Mouse (Mus musculus) neural tube, embryonic 13.5 days (tissue): ENCODE measurements around the gene Olfr1135. TPM values are rescaled to one million over a fixed set of nuclear protein-coding genes. Genes with fewer than 3 reads are reported as not detected.

ENCODE experiments used
- ATAC-seq: fragments of 200-750 bp; cut with Nextera tagmentation; 2 replicates; pipeline ENCODE4 v1.8.0; 2017; ENCODE audit warnings: low read depth, mild to moderate bottlenecking, moderate TSS enrichment, moderate library complexity
- H3K27ac ChIP-seq: fragments of 300-500 bp; sonication (generic); replicated peaks from 2 replicates; pipeline ENCODE4 v1.5.1; 2015; ENCODE audit warnings: moderate library complexity, mild to moderate bottlenecking, inconsistent platforms
- H3K27me3 ChIP-seq: fragments of 300-500 bp; sonication (generic); 2 replicates; pipeline ENCODE4 v1.6.1; 2015; ENCODE audit warnings: mild to moderate bottlenecking, inconsistent platforms
- H3K36me3 ChIP-seq: fragments of 300-500 bp; sonication (generic); 2 replicates; pipeline ENCODE4 v1.6.1; 2015; ENCODE audit warnings: mild to moderate bottlenecking, inconsistent platforms
- H3K4me1 ChIP-seq: fragments of 300-500 bp; sonication (generic); replicated peaks from 2 replicates; pipeline ENCODE4 v1.6.1; 2015; ENCODE audit warnings: inconsistent platforms
- H3K4me2 ChIP-seq: fragments of 300-500 bp; sonication (generic); 2 replicates; pipeline ENCODE4 v1.6.1; 2015; ENCODE audit warnings: inconsistent platforms, mild to moderate bottlenecking, moderate library complexity
- H3K4me3 ChIP-seq: fragments of 300-500 bp; sonication (generic); 2 replicates; pipeline ENCODE4 v1.5.1; 2015; ENCODE audit warnings: mild to moderate bottlenecking, inconsistent platforms
- H3K9ac ChIP-seq: fragments of 300-500 bp; sonication (generic); 2 replicates; pipeline ENCODE4 v1.6.1; 2015; ENCODE audit warnings: moderate library complexity, mild to moderate bottlenecking, inconsistent platforms
- H3K9me3 ChIP-seq: fragments of 300-500 bp; sonication (generic); 2 replicates; pipeline ENCODE4 v1.6.1; 2016; ENCODE audit warnings: inconsistent platforms
- WGBS: fragments of 180-500 bp; shearing (Covaris S2); methylation state at CpG from one replicate; pipeline ENCODE4 v1.1.7; 2015; 5-methylcytosine and 5-hydroxymethylcytosine counted together
- polyA plus RNA-seq: library from polyadenylated mRNA; unstranded; fragments of >200 nt; fragmentation: Nextera tagmentation; extraction: Ambion mirVana; gene quantifications from 2 replicates; pipeline ENCODE4 v1.2.1, GENCODE M21; 2015

The Olfr1135 gene
- polyA plus RNA-seq, result not detected in 2 replicates

GRCm38 (mm10) chr2:87673564-87673963 lies at the start of gene Olfr1135:
Gene Olfr1135 (minus strand): TSS chr2:87673664.
- Histone ChIP-seq H3K9ac (no peak within 1 kb of the TSS), H3K4me2 (no peak within 1 kb of the TSS), H3K27ac (no peak within 1 kb of the TSS), H3K4me1 (no peaks in the 10 kb centered on the region), H3K9me3 (no peaks in the 10 kb centered on the region), H3K36me3 (no peaks in the 10 kb centered on the region), H3K27me3 (no peaks in the 10 kb centered on the region), H3K4me3 (no peak within 1 kb of the TSS)
- ATAC-seq, result no peak
- 18% methylated on average over 1 of the region's 1 CpGs for WGBS

GRCm38 (mm10) chr2:87713079-87713478 lies 39.6 kb upstream of the Olfr1135 start, which contains the start of gene Olfr1137:
Gene Olfr1137 (minus strand): TSS chr2:87713179.
- H3K4me2 ChIP-seq, result no peak within 1 kb of the TSS
- no peaks in the 10 kb centered on the region for H3K27me3 ChIP-seq
- H3K4me3 ChIP-seq, result no peak within 1 kb of the TSS
- ATAC-seq, result no peak
- H3K36me3 ChIP-seq, result no peaks in the 10 kb centered on the region
- H3K4me1 ChIP-seq, result no peaks in the 10 kb centered on the region
- H3K27ac ChIP-seq, result no peak within 1 kb of the TSS
- H3K9me3 ChIP-seq, result no peaks in the 10 kb centered on the region
- H3K9ac ChIP-seq, result no peak within 1 kb of the TSS

- Histone ChIP-seq H3K27ac (no peak within 1 kb of the TSS), H3K4me1 (no peaks in the 10 kb centered on the region), H3K36me3 (no peaks in the 10 kb centered on the region), H3K9me3 (no peaks in the 10 kb centered on the region), H3K9ac (no peak within 1 kb of the TSS), H3K27me3 (no peaks in the 10 kb centered on the region), H3K4me3 (no peak within 1 kb of the TSS), H3K4me2 (no peak within 1 kb of the TSS)
- ATAC-seq, result no peak
Measured at GRCm38 (mm10) chr2:87693847-87694246, 20.4 kb upstream of the Olfr1135 start, which contains the start of gene Olfr1136. Gene Olfr1136 (minus strand): TSS chr2:87693947.

DNA sequence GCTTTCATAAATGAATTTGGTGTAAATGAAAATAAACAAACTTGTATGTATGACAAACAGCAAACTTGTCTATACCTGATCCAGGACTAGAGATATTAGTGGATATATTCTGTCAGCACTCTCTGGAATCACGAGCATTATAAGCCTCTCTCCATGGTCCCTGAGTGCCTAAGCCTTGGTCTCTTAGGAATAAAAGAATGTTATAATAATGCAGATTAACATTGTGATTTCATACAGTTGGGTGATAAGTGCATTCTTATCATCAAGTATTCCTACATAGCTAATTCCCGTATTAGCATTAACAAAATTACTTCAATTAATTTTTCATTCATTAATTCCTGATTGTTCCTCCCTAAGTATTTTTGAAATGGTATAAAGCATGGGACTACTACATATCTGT lies 15.1 kb downstream of the Olfr1135 start, which contains the start of gene Olfr1134:
Olfr1134 (minus strand) TSS at position 101 of the 400 bp plus-strand sequence.
- WGBS, result 94% methylated on average over 2 of the region's 2 CpGs
- Histone ChIP-seq H3K27ac (no peak within 1 kb of the TSS), H3K9me3 (no peaks in the 10 kb centered on the region), H3K4me1 (no peaks in the 10 kb centered on the region), H3K9ac (no peak within 1 kb of the TSS), H3K4me3 (no peak within 1 kb of the TSS), H3K4me2 (no peak within 1 kb of the TSS), H3K27me3 (no peaks in the 10 kb centered on the region), H3K36me3 (no peaks in the 10 kb centered on the region)
- ATAC-seq, result no peak

- Histone ChIP-seq H3K36me3 (no peaks in the 10 kb centered on the region), H3K27me3 (no peaks in the 10 kb centered on the region), H3K27ac (no peak within 1 kb of the TSS), H3K4me3 (no peak within 1 kb of the TSS), H3K9me3 (no peaks in the 10 kb centered on the region), H3K4me2 (no peak within 1 kb of the TSS), H3K4me1 (no peaks in the 10 kb centered on the region), H3K9ac (no peak within 1 kb of the TSS)
- no peak for ATAC-seq
Measured at GRCm38 (mm10) chr2:87647274-87647673, 26.2 kb downstream of the Olfr1135 start, which contains the start of gene Olfr1133. Gene Olfr1133 (minus strand): TSS chr2:87647374.

- H3K27ac ChIP-seq, result no peak overlapping the region
- no peaks in the 10 kb centered on the region for H3K4me1 ChIP-seq
- H3K9ac ChIP-seq, result no peak overlapping the region
- no peaks in the 10 kb centered on the region for H3K27me3 ChIP-seq
- H3K4me3 ChIP-seq, result no peak overlapping the region
- H3K9me3 ChIP-seq, result no peaks in the 10 kb centered on the region
- no peak overlapping the region for H3K4me2 ChIP-seq
- ATAC-seq, result no peak
- H3K36me3 ChIP-seq, result no peaks in the 10 kb centered on the region
Measured at GRCm38 (mm10) chr2:87642441-87642840, 31.0 kb downstream of the Olfr1135 start.

DNA sequence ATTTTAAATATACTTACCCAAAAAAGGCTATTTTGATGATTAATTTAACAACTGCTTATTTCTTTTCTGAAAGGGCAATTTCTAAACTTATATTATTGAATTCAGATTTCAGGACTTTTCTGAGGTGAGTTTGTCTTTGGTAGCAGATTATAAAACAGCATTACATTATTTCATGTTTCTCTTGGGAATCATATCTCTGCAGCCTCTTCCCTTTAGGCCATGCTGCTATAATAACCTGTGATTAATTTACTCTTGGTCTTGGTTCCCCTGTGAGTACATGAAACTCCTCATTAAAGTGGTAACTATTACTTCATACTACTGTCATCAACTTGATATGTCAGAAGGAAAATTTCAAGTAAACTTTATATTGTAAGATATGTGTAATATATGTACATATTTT lies 36.0 kb downstream of the Olfr1135 start, which contains the start of gene Olfr1132:
Olfr1132 (minus strand) TSS at position 101 of the 400 bp plus-strand sequence.
- ATAC-seq, result no peak
- Histone ChIP-seq H3K4me1 (no peaks in the 10 kb centered on the region), H3K9ac (no peak within 1 kb of the TSS)

GRCm38 (mm10) chr2:87626804-87627203 lies 46.7 kb downstream of the Olfr1135 start, which contains the start of gene Olfr1131:
Gene Olfr1131 (plus strand): TSS chr2:87627104.
- no peaks in the 10 kb centered on the region for H3K36me3 ChIP-seq
- H3K9me3 ChIP-seq, result no peaks in the 10 kb centered on the region
- ATAC-seq, result no peak
- H3K4me2 ChIP-seq, result no peak within 1 kb of the TSS
- H3K4me3 ChIP-seq, result no peak within 1 kb of the TSS
- H3K27me3 ChIP-seq, result no peaks in the 10 kb centered on the region
- H3K9ac ChIP-seq, result no peak within 1 kb of the TSS
- no peaks in the 10 kb centered on the region for H3K4me1 ChIP-seq
- no peak within 1 kb of the TSS for H3K27ac ChIP-seq
- 74% methylated on average over 3 of the region's 3 CpGs for WGBS

More for the DNA sequence above, 36.0 kb downstream of the Olfr1135 start, which contains the start of gene Olfr1132:
- Histone ChIP-seq H3K4me3 (no peak within 1 kb of the TSS), H3K36me3 (no peaks in the 10 kb centered on the region), H3K27ac (no peak within 1 kb of the TSS), H3K9me3 (no peaks in the 10 kb centered on the region), H3K27me3 (no peaks in the 10 kb centered on the region), H3K4me2 (no peak within 1 kb of the TSS)

Other genes with a start within 250 kb of the Olfr1135 start
- gene Olfr1124, start 243.4 kb downstream of the Olfr1135 start, polyA plus RNA-seq, result 0.10 TPM in 1 of 2 replicates, not detected in the other
- gene Olfr1126, start 219.7 kb downstream of the Olfr1135 start, polyA plus RNA-seq, result not detected in 2 replicates
- gene Pramel7, start 176.6 kb downstream of the Olfr1135 start, polyA plus RNA-seq, result not detected in 2 replicates
- not detected in 2 replicates for gene Pramel6, start 167.1 kb downstream of the Olfr1135 start, polyA plus RNA-seq
- not detected in 2 replicates for gene Olfr153, start 141.9 kb downstream of the Olfr1135 start, polyA plus RNA-seq
- gene Olfr1128, start 128.1 kb downstream of the Olfr1135 start, polyA plus RNA-seq, result not detected in 2 replicates
- gene Olfr1129, start 99.8 kb downstream of the Olfr1135 start, polyA plus RNA-seq, result not detected in 2 replicates
- gene Olfr1130, start 67.5 kb downstream of the Olfr1135 start, polyA plus RNA-seq, result not detected in 2 replicates
- gene Olfr1131, start 46.6 kb downstream of the Olfr1135 start, polyA plus RNA-seq, result not detected in 2 replicates
- gene Olfr1132, start 36.1 kb downstream of the Olfr1135 start, polyA plus RNA-seq, result not detected in 2 replicates
- gene Olfr1133, start 26.3 kb downstream of the Olfr1135 start, polyA plus RNA-seq, result not detected in 2 replicates
- not detected in 2 replicates for gene Olfr1134, start 15.2 kb downstream of the Olfr1135 start, polyA plus RNA-seq
- gene Olfr1136, start 20.3 kb upstream of the Olfr1135 start, polyA plus RNA-seq, result not detected in 2 replicates
- not detected in 2 replicates for gene Olfr1137, start 39.5 kb upstream of the Olfr1135 start, polyA plus RNA-seq
- gene Olfr1138, start 66.3 kb upstream of the Olfr1135 start, polyA plus RNA-seq, result not detected in 2 replicates
- gene Olfr1140, start 70.1 kb upstream of the Olfr1135 start, polyA plus RNA-seq, result not detected in 2 replicates
- gene Olfr1141, start 80.3 kb upstream of the Olfr1135 start, polyA plus RNA-seq, result not detected in 2 replicates
- gene Olfr152, start 105.8 kb upstream of the Olfr1135 start, polyA plus RNA-seq, result not detected in 2 replicates
- gene Olfr1143, start 126.9 kb upstream of the Olfr1135 start, polyA plus RNA-seq, result not detected in 2 replicates
- gene Olfr1145, start 136.2 kb upstream of the Olfr1135 start, polyA plus RNA-seq, result not detected in 2 replicates
- not detected in 2 replicates for gene Olfr1148, start 156.9 kb upstream of the Olfr1135 start, polyA plus RNA-seq
- not detected in 2 replicates for gene Olfr1150-ps1, start 170.3 kb upstream of the Olfr1135 start, polyA plus RNA-seq
- gene Olfr1151, start 182.2 kb upstream of the Olfr1135 start, polyA plus RNA-seq, result not detected in 2 replicates
- not detected in 2 replicates for gene Olfr1152, start 192.8 kb upstream of the Olfr1135 start, polyA plus RNA-seq
- not detected in 2 replicates for gene Olfr1153, start 221.3 kb upstream of the Olfr1135 start, polyA plus RNA-seq
- not detected in 2 replicates for gene Olfr1154, start 231.5 kb upstream of the Olfr1135 start, polyA plus RNA-seq